Mouse (Mus musculus) hindbrain, embryonic 13.5 days (tissue): ENCODE results near the gene Mprip. TPM values are rescaled to one million over a fixed set of nuclear protein-coding genes. Genes with fewer than 3 reads are reported as not detected.

ENCODE experiments used
- ATAC-seq: fragments of 200-750 bp; cut with Nextera tagmentation; 2 replicates; pipeline ENCODE4 v1.8.0; 2017; ENCODE audit warnings: moderate TSS enrichment; ENCODE audit not compliant: low FRiP score
- H3K27ac ChIP-seq: fragments of 300-500 bp; sonication (generic); 2 replicates; pipeline ENCODE4 v1.5.1; 2015; ENCODE audit warnings: inconsistent platforms, mild to moderate bottlenecking, moderate library complexity
- H3K27me3 ChIP-seq: fragments of 300-500 bp; sonication (generic); 2 replicates; pipeline ENCODE4 v1.6.1; 2015; ENCODE audit warnings: mild to moderate bottlenecking, inconsistent platforms
- H3K36me3 ChIP-seq: fragments of 300-500 bp; sonication (generic); 2 replicates; pipeline ENCODE4 v1.6.1; 2015; ENCODE audit warnings: mild to moderate bottlenecking, inconsistent platforms
- H3K4me1 ChIP-seq: fragments of 300-500 bp; sonication (generic); replicated peaks from 2 replicates; pipeline ENCODE4 v1.6.1; 2015; ENCODE audit warnings: inconsistent platforms
- H3K4me2 ChIP-seq: fragments of 300-500 bp; sonication (generic); 2 replicates; pipeline ENCODE4 v1.6.1; 2015; ENCODE audit warnings: inconsistent platforms, mild to moderate bottlenecking, moderate library complexity
- H3K4me3 ChIP-seq: fragments of 300-500 bp; sonication (generic); 2 replicates; pipeline ENCODE4 v1.5.1; 2015; ENCODE audit warnings: mild to moderate bottlenecking, inconsistent platforms
- H3K9ac ChIP-seq: fragments of 300-500 bp; sonication (generic); 2 replicates; pipeline ENCODE4 v1.6.1; 2015; ENCODE audit warnings: mild to moderate bottlenecking, inconsistent platforms
- H3K9me3 ChIP-seq: fragments of 300-500 bp; sonication (generic); 2 replicates; pipeline ENCODE4 v1.6.1; 2016; ENCODE audit warnings: inconsistent platforms
- WGBS: fragments of 180-500 bp; shearing (Covaris S2); methylation state at CpG from one replicate; pipeline ENCODE4 v1.1.7; 2015; 5-methylcytosine and 5-hydroxymethylcytosine counted together
- polyA plus RNA-seq: library from polyadenylated mRNA; unstranded; fragments of >200 nt; fragmentation: Nextera tagmentation; extraction: Ambion mirVana; gene quantifications from 2 replicates; pipeline ENCODE4 v1.2.1, GENCODE M21; 2015

The Mprip gene
- polyA plus RNA-seq, 1 experiment from 2014 or later, result 37.9 TPM

- no peak overlapping the region for H3K4me3 ChIP-seq
- H3K27ac ChIP-seq, result no peak overlapping the region
- 96% methylated on average over 10 of the region's 10 CpGs for WGBS
- no peak for ATAC-seq
- H3K9me3 ChIP-seq, result no peaks in the 10 kb centered on the region
- no peaks in the 10 kb centered on the region for H3K4me1 ChIP-seq
- no peak overlapping the region for H3K4me2 ChIP-seq
- no peak overlapping the region for H3K9ac ChIP-seq
- H3K27me3 ChIP-seq, result no peaks in the 10 kb centered on the region
- peaks cover 99% of the 10 kb centered on the region for H3K36me3 ChIP-seq
Observed at GRCm38 (mm10) chr11:59800412-59800811, 139.3 kb downstream of the Mprip start.

- Histone ChIP-seq H3K27me3 (no peaks in the 10 kb centered on the region), H3K4me2 (no peak overlapping the region), H3K9ac (no peak overlapping the region), H3K27ac (no peak overlapping the region), H3K9me3 (no peaks in the 10 kb centered on the region), H3K4me3 (no peak overlapping the region), H3K4me1 (no peaks in the 10 kb centered on the region), H3K36me3 (peaks cover 99% of the 10 kb centered on the region)
- ATAC-seq, result no peak
- WGBS, result 95% methylated on average over 8 of the region's 8 CpGs
Observed at GRCm38 (mm10) chr11:59801881-59802280, 140.8 kb downstream of the Mprip start.

- ATAC-seq, result no peak
- no peak overlapping the region for H3K27ac ChIP-seq
- H3K36me3 ChIP-seq, result peaks cover 92% of the 10 kb centered on the region
- H3K27me3 ChIP-seq, result no peaks in the 10 kb centered on the region
- WGBS, result 92% methylated on average over 14 of the region's 14 CpGs
- no peak overlapping the region for H3K4me2 ChIP-seq
- H3K9ac ChIP-seq, result no peak overlapping the region
- H3K9me3 ChIP-seq, result no peaks in the 10 kb centered on the region
- no peak overlapping the region for H3K4me3 ChIP-seq
- H3K4me1 ChIP-seq, result peaks cover 15% of the 10 kb centered on the region
Observed at GRCm38 (mm10) chr11:59803516-59803915, 142.4 kb downstream of the Mprip start.

- Histone ChIP-seq H3K36me3 (peaks cover 81% of the 10 kb centered on the region), H3K27ac (no peak overlapping the region), H3K4me2 (no peak overlapping the region), H3K4me3 (no peak overlapping the region), H3K27me3 (no peaks in the 10 kb centered on the region), H3K4me1 (peaks cover 22% of the 10 kb centered on the region), H3K9me3 (no peaks in the 10 kb centered on the region), H3K9ac (no peak overlapping the region)
- WGBS, result 95% methylated on average over 22 of the region's 22 CpGs
- no peak for ATAC-seq
Observed at GRCm38 (mm10) chr11:59804409-59805110, 143.5 kb downstream of the Mprip start.

GRCm38 (mm10) chr11:59805256-59805655, 144.2 kb downstream of the Mprip start:
- peaks cover 74% of the 10 kb centered on the region for H3K36me3 ChIP-seq
- 100% methylated on average over 1 of the region's 1 CpGs for WGBS

GRCm38 (mm10) chr11:59805656-59806055, 144.6 kb downstream of the Mprip start:
- peaks cover 70% of the 10 kb centered on the region for H3K36me3 ChIP-seq
- WGBS, result 95% methylated on average over 2 of the region's 2 CpGs
- H3K4me2 ChIP-seq, result no peak overlapping the region

More at GRCm38 (mm10) chr11:59805256-59805655, 144.2 kb downstream of the Mprip start:
- no peaks in the 10 kb centered on the region for H3K9me3 ChIP-seq
- no peak for ATAC-seq
- H3K4me3 ChIP-seq, result no peak overlapping the region
- peaks cover 22% of the 10 kb centered on the region for H3K4me1 ChIP-seq
- H3K4me2 ChIP-seq, result no peak overlapping the region
- H3K27me3 ChIP-seq, result no peaks in the 10 kb centered on the region
- H3K27ac ChIP-seq, result no peak overlapping the region
- no peak overlapping the region for H3K9ac ChIP-seq

GRCm38 (mm10) chr11:59808170-59808960, 147.3 kb downstream of the Mprip start:
- H3K9ac ChIP-seq, result peak overlapping the region; percentile 90
- ATAC-seq, result no peak
- no peak overlapping the region for H3K27ac ChIP-seq
- WGBS, result 73% methylated on average over 14 of the region's 14 CpGs
- peaks cover 43% of the 10 kb centered on the region for H3K36me3 ChIP-seq
- H3K4me1 ChIP-seq, result peaks cover 27% of the 10 kb centered on the region
- H3K4me2 ChIP-seq, result peak overlapping the region; percentile 89
- no peaks in the 10 kb centered on the region for H3K9me3 ChIP-seq
- H3K27me3 ChIP-seq, result no peaks in the 10 kb centered on the region
- H3K4me3 ChIP-seq, result peak overlapping the region; percentile 86

More at GRCm38 (mm10) chr11:59805656-59806055, 144.6 kb downstream of the Mprip start:
- Histone ChIP-seq H3K27ac (no peak overlapping the region), H3K4me3 (no peak overlapping the region), H3K27me3 (no peaks in the 10 kb centered on the region), H3K9me3 (no peaks in the 10 kb centered on the region), H3K9ac (no peak overlapping the region), H3K4me1 (peaks cover 22% of the 10 kb centered on the region)
- ATAC-seq, result no peak

GRCm38 (mm10) chr11:59809071-59809669, 148.1 kb downstream of the Mprip start:
- no peaks in the 10 kb centered on the region for H3K9me3 ChIP-seq
- H3K36me3 ChIP-seq, result peaks cover 36% of the 10 kb centered on the region

GRCm38 (mm10) chr11:59809670-59810474, 148.8 kb downstream of the Mprip start, which contains the start of gene Flcn:
TSS of gene Flcn (minus strand) at chr11:59810016.
- Histone ChIP-seq H3K4me3 (peak within 1 kb of the TSS; percentile 86), H3K36me3 (peaks cover 29% of the 10 kb centered on the region), H3K4me2 (peak within 1 kb of the TSS; percentile 89), H3K9me3 (no peaks in the 10 kb centered on the region), H3K27ac (peak within 1 kb of the TSS; percentile 99), H3K27me3 (no peaks in the 10 kb centered on the region), H3K9ac (peak within 1 kb of the TSS; percentile 90), H3K4me1 (peaks cover 27% of the 10 kb centered on the region)
- peak; percentile 98 for ATAC-seq
- under 1% methylated on average over 52 of the region's 52 CpGs for WGBS

More at GRCm38 (mm10) chr11:59809071-59809669, 148.1 kb downstream of the Mprip start:
- no peaks in the 10 kb centered on the region for H3K27me3 ChIP-seq
- under 1% methylated on average over 15 of the region's 15 CpGs for WGBS
- peak overlapping the region; percentile 99 for H3K27ac ChIP-seq
- H3K4me3 ChIP-seq, result peak overlapping the region; percentile 86
- H3K4me1 ChIP-seq, result peaks cover 27% of the 10 kb centered on the region
- peak overlapping the region; percentile 90 for H3K9ac ChIP-seq
- peak overlapping the region; percentile 89 for H3K4me2 ChIP-seq
- ATAC-seq, result peak; percentile 33

- Histone ChIP-seq H3K4me3 (peak overlapping the region; percentile 86), H3K27ac (peak overlapping the region; percentile 99), H3K4me2 (peak overlapping the region; percentile 89), H3K4me1 (peaks cover 27% of the 10 kb centered on the region), H3K36me3 (peaks cover 23% of the 10 kb centered on the region), H3K9me3 (no peaks in the 10 kb centered on the region), H3K27me3 (no peaks in the 10 kb centered on the region), H3K9ac (peak overlapping the region; percentile 90)
- WGBS, result 69% methylated on average over 14 of the region's 14 CpGs
- no peak for ATAC-seq
Observed at GRCm38 (mm10) chr11:59810480-59811158, 149.5 kb downstream of the Mprip start.

GRCm38 (mm10) chr11:59811211-59811610, 150.1 kb downstream of the Mprip start:
- no peak overlapping the region for H3K4me2 ChIP-seq
- H3K27me3 ChIP-seq, result no peaks in the 10 kb centered on the region
- WGBS, result 81% methylated on average over 4 of the region's 4 CpGs
- H3K27ac ChIP-seq, result no peak overlapping the region
- no peak overlapping the region for H3K4me3 ChIP-seq
- H3K9ac ChIP-seq, result 0 out of 2 replicates have a peak overlapping the region, but pooled peaks have one; percentile 19
- H3K4me1 ChIP-seq, result peaks cover 27% of the 10 kb centered on the region
- H3K36me3 ChIP-seq, result peaks cover 23% of the 10 kb centered on the region
- H3K9me3 ChIP-seq, result no peaks in the 10 kb centered on the region
- ATAC-seq, result no peak
